Mouse (Mus musculus) CH12.LX (cell line): ENCODE data around the gene Icam5. TPM values are rescaled to one million over a fixed set of nuclear protein-coding genes. Genes with fewer than 3 reads are reported as not detected.

ENCODE experiments used
- DNase-seq: peaks from one replicate; pipeline ENCODE4 v3.0.0-alpha.2; 2013; ENCODE audit errors: extremely low read depth
- H3K27ac ChIP-seq: 2 replicates; pipeline ENCODE4 v1.5.1; 2012; ENCODE audit warnings: low read depth, mild to moderate bottlenecking, control low read depth, moderate library complexity; ENCODE audit not compliant: insufficient read depth
- H3K27me3 ChIP-seq: replicated peaks from 2 replicates; pipeline ENCODE3; 2012; ENCODE audit warnings: inconsistent platforms
- H3K36me3 ChIP-seq, 2 experiments: replicated peaks in 1 of 2; 2 replicates each; pipeline versions ENCODE3 to v1.6.1; 2012; ENCODE audit warnings: inconsistent platforms in 1 of 2, low read length in 1 of 2, mild to moderate bottlenecking in 1 of 2, mixed read lengths in 1 of 2, moderate library complexity in 1 of 2; ENCODE audit not compliant: control insufficient read depth in 1 of 2, insufficient read depth in 1 of 2
- H3K4me1 ChIP-seq, 2 experiments: 2 replicates each; pipeline ENCODE4 v1.6.1; 2012; ENCODE audit warnings: inconsistent platforms in 1 of 2, moderate library complexity in 1 of 2; ENCODE audit not compliant: insufficient read depth in 2 of 2, control insufficient read depth in 1 of 2
- H3K4me2 ChIP-seq: 2 replicates; pipeline ENCODE4 v1.6.1; 2012; ENCODE audit warnings: low read depth, mild to moderate bottlenecking, control low read depth; ENCODE audit not compliant: poor library complexity, insufficient read depth, severe bottlenecking
- H3K4me3 ChIP-seq, 3 experiments: fragments of 150-350 bp in 1 of 3; sonication (generic) in 1 of 3; replicated peaks in 1 of 3; 2 replicates each; pipeline versions ENCODE3 to v1.5.1; 2011 to 2012; ENCODE audit warnings: low read depth in 2 of 3, low read length in 2 of 3, mild to moderate bottlenecking in 2 of 3, moderate library complexity in 2 of 3, control low read depth in 1 of 3, improper control_type of control experiment in 1 of 3, inconsistent platforms in 1 of 3, mixed read lengths in 1 of 3; ENCODE audit not compliant: poor library complexity in 1 of 3
- H3K79me2 ChIP-seq: replicated peaks from 2 replicates; pipeline ENCODE4 v1.6.1; 2012; ENCODE audit warnings: mild to moderate bottlenecking, moderate library complexity; ENCODE audit not compliant: control insufficient read depth, poor library complexity, insufficient read depth, severe bottlenecking; ENCODE audit errors: extremely low read depth
- H3K9ac ChIP-seq: 2 replicates; pipeline ENCODE4 v1.6.1; 2012; ENCODE audit warnings: low read depth, mild to moderate bottlenecking, control low read depth, moderate library complexity; ENCODE audit not compliant: insufficient read depth
- H3K9me3 ChIP-seq: replicated peaks from 2 replicates; pipeline ENCODE3; 2012; ENCODE audit warnings: low read length, inconsistent platforms, mixed read lengths
- CHD2 ChIP-seq: IDR thresholded peaks from 2 replicates; pipeline ENCODE4 v1.6.1; 2011; ENCODE audit warnings: low read length, improper control_type of control experiment
- ELF1 ChIP-seq: IDR thresholded peaks from 2 replicates; pipeline ENCODE4 v1.6.1; 2014; ENCODE audit warnings: low read depth, mild to moderate bottlenecking, inconsistent platforms, low read length, improper control_type of control experiment
- ETS1 ChIP-seq: conservative IDR thresholded peaks from 2 replicates; pipeline ENCODE4 v1.6.1; 2012; ENCODE audit warnings: low read depth, mild to moderate bottlenecking, inconsistent platforms, low read length, improper control_type of control experiment, moderate library complexity
- GABPA ChIP-seq: IDR thresholded peaks from 2 replicates; pipeline ENCODE4 v1.6.1; 2012; ENCODE audit warnings: low read depth, low read length, improper control_type of control experiment, inconsistent platforms; ENCODE audit not compliant: insufficient replicate concordance
- JUN ChIP-seq: IDR thresholded peaks from 2 replicates; pipeline ENCODE4 v1.6.1; 2011; ENCODE audit warnings: low read depth, mild to moderate bottlenecking, low read length, improper control_type of control experiment, moderate library complexity; ENCODE audit not compliant: insufficient read depth
- KAT2A ChIP-seq: IDR thresholded peaks from 2 replicates; pipeline ENCODE4 v1.6.1; 2012; ENCODE audit warnings: low read length, improper control_type of control experiment, inconsistent platforms; ENCODE audit not compliant: insufficient replicate concordance
- MAX ChIP-seq: IDR thresholded peaks from 2 replicates; pipeline ENCODE4 v1.6.1; 2011; ENCODE audit warnings: low read length, improper control_type of control experiment
- NELFE ChIP-seq: IDR thresholded peaks from 2 replicates; pipeline ENCODE4 v1.6.1; 2011; ENCODE audit warnings: low read depth, low read length, improper control_type of control experiment
- NRF1 ChIP-seq: IDR thresholded peaks from 2 replicates; pipeline ENCODE4 v1.6.1; 2014; ENCODE audit warnings: low read depth, mild to moderate bottlenecking, inconsistent platforms, low read length, improper control_type of control experiment, moderate library complexity
- POLR2AphosphoS2 ChIP-seq: IDR thresholded peaks from 2 replicates; pipeline ENCODE4 v1.6.1; 2011; ENCODE audit warnings: low read depth, low read length, improper control_type of control experiment
- RCOR1 ChIP-seq: conservative IDR thresholded peaks from 2 replicates; pipeline ENCODE4 v1.6.1; 2012; ENCODE audit warnings: low read depth, mild to moderate bottlenecking, inconsistent platforms, low read length, improper control_type of control experiment
- SMC3 ChIP-seq: IDR thresholded peaks from 2 replicates; pipeline ENCODE4 v1.6.1; 2011; ENCODE audit warnings: low read depth, low read length, improper control_type of control experiment
- TBP ChIP-seq: conservative IDR thresholded peaks from 2 replicates; pipeline ENCODE4 v1.6.1; 2011; ENCODE audit warnings: low read depth, low read length, improper control_type of control experiment
- TCF12 ChIP-seq: IDR thresholded peaks from 2 replicates; pipeline ENCODE4 v1.6.1; 2014; ENCODE audit warnings: low read depth, mild to moderate bottlenecking, inconsistent platforms, low read length, improper control_type of control experiment
- USF1 ChIP-seq: IDR thresholded peaks from 2 replicates; pipeline ENCODE4 v1.6.1; 2014; ENCODE audit warnings: low read depth, mild to moderate bottlenecking, inconsistent platforms, low read length, improper control_type of control experiment
- USF2 ChIP-seq: conservative IDR thresholded peaks from 2 replicates; pipeline ENCODE4 v1.6.1; 2011; ENCODE audit warnings: low read depth, low read length, improper control_type of control experiment
- ZMIZ1 ChIP-seq: IDR thresholded peaks from 2 replicates; pipeline ENCODE4 v1.6.1; 2012; ENCODE audit warnings: low read depth, mild to moderate bottlenecking, inconsistent platforms, low read length, improper control_type of control experiment
- dilution Hi-C: fragments of 300-500 bp; cut with MboI; formaldehyde crosslinking; loops from 2 replicates; pipeline ENCODE4 v1.14.3; 2020; ENCODE audit warnings: low sequenced_read_pairs; ENCODE audit not compliant: extremely low pct_unique_long_range_greater_than_20kb, extremely low pct_ligation_motif_present
- in situ Hi-C: fragments of 300-500 bp; cut with MboI; formaldehyde crosslinking; loops from 3 replicates; pipeline ENCODE4 v1.14.3; 2019; ENCODE audit warnings: low sequenced_read_pairs, low pct_ligation_motif_present, low pct_unique_long_range_greater_than_20kb, mixed read lengths
- polyA plus RNA-seq: library from polyadenylated mRNA; unstranded; fragments of >175 nt; gene quantifications from 2 replicates; pipeline ENCODE4 v1.2.1, GENCODE M21; 2012; ENCODE audit warnings: low read depth; ENCODE audit not compliant: insufficient read length
- total RNA-seq, 2 experiments: library from RNA; depleted of rRNA; stranded (reverse); fragments of 300-350 nt in 1 of 2; fragments of >200 nt in 1 of 2; gene quantifications; 2 replicates each; pipeline ENCODE4 v1.2.3; 2012 to 2014

The Icam5 gene
- total and polyA plus RNA-seq, 3 experiments = 0.89 to 4.9 (median 1.6) TPM

GRCm38 (mm10) chr9:21075625-21076024, 43.8 kb downstream of the Icam5 start:
- Histone ChIP-seq H3K79me2 (peaks cover 24% of the 10 kb centered on the region), H3K4me1 (peaks cover 8 to 24% of the 10 kb centered on the region in 2 experiments), H3K9ac (no peak overlapping the region), H3K4me2 (no peak overlapping the region), H3K27ac (no peak overlapping the region), H3K4me3 (no peak overlapping the region), H3K27me3 (no peaks in the 10 kb centered on the region), H3K36me3 (peaks cover 69 to 78% of the 10 kb centered on the region in 2 experiments), H3K9me3 (no peaks in the 10 kb centered on the region)
- dilution Hi-C loops = no loop called here
- TF ChIP-seq POLR2AphosphoS2 (no peak), ZMIZ1 (peak; percentile 51; the same call in 1 of the 2 replicates)
- in situ Hi-C loops = no loop called here
- DNase-seq = no peak

GRCm38 (mm10) chr9:21081127-21081526, 49.3 kb downstream of the Icam5 start:
- dilution Hi-C loops = no loop called here
- no peak for TF ChIP-seq USF1
- no peak for TF ChIP-seq USF2
- no peak for TF ChIP-seq SMC3
- no peak for TF ChIP-seq CHD2
- no peak for TF ChIP-seq POLR2AphosphoS2
- no peak for TF ChIP-seq MAX
- TF ChIP-seq, all 38 proteins: peak for 0
- H3K9me3 ChIP-seq = no peaks in the 10 kb centered on the region

GRCm38 (mm10) chr9:21083324-21083723, 51.5 kb downstream of the Icam5 start:
- dilution Hi-C loops (no loop called here), in situ Hi-C loops (no loop called here)
- H3K4me3 ChIP-seq = no peak overlapping the region
- H3K36me3 ChIP-seq = peaks cover 83 to 96% of the 10 kb centered on the region in 2 experiments
- peaks cover 0 to 26% of the 10 kb centered on the region in 2 experiments; a peak in 3 of 4 replicates for H3K4me1 ChIP-seq
- no peak overlapping the region for H3K27ac ChIP-seq
- TF ChIP-seq GABPA (no peak), JUN (no peak), ETS1 (no peak), NRF1 (no peak), TBP (no peak), ZMIZ1 (no peak), RCOR1 (no peak), ELF1 (no peak), NELFE (no peak), KAT2A (no peak), USF2 (no peak), SMC3 (no peak), TCF12 (no peak)
- H3K9ac ChIP-seq = no peak overlapping the region
- no peak for DNase-seq
- H3K9me3 ChIP-seq = no peaks in the 10 kb centered on the region
- H3K79me2 ChIP-seq = peaks cover 54% of the 10 kb centered on the region
- H3K4me2 ChIP-seq = no peak overlapping the region
- H3K27me3 ChIP-seq = no peaks in the 10 kb centered on the region

More at GRCm38 (mm10) chr9:21081127-21081526, 49.3 kb downstream of the Icam5 start:
- H3K79me2 ChIP-seq = peaks cover 34% of the 10 kb centered on the region
- no peak overlapping the region for H3K4me2 ChIP-seq
- H3K4me3 ChIP-seq = no peak overlapping the region
- H3K9ac ChIP-seq = no peak overlapping the region
- in situ Hi-C loops = no loop called here
- peaks cover 82 to 96% of the 10 kb centered on the region in 2 experiments for H3K36me3 ChIP-seq
- no peak for DNase-seq
- no peaks in the 10 kb centered on the region for H3K27me3 ChIP-seq
- H3K4me1 ChIP-seq = peaks cover 0 to 13% of the 10 kb centered on the region in 2 experiments; a peak in 1 of 4 replicates
- H3K27ac ChIP-seq = no peak overlapping the region
